13 mouse cellular contexts compared by ENCODE assay signal in genomic region chr1:92348353-92349005, GRCm38 (mm10).
DNase-seq lines count a peak whose midpoint lies in the region; ATAC-seq lines count a peak whose summit lies in the region.
"Had no signal": no experiment of that assay in that cellular context is flagged by ENCODE, and none has a peak within 500 bp of the region (broad histone marks: within the 10 kb centered on the region; RNA-seq: fewer than 3 reads in every experiment).

No protein-coding gene starts in this region.

- no peak overlapping the region for H3K4me2 ChIP-seq in hindbrain, embryonic 11.5 days (replicated peaks; ENCODE audit: low read depth, low read length)
- no peak overlapping the region for H3K4me2 ChIP-seq in forebrain, embryonic 12.5 days
- H3K4me2 ChIP-seq: heart, embryonic 13.5 days; lung, embryonic 15.5 days had no signal

- intact Hi-C loops in gastrocnemius, postnatal 14 days (cut with DNase I; ENCODE audit: low total_unique reads): no loop called here

- 49% methylated on average over 17 of the region's 17 CpGs for WGBS in hindbrain, embryonic 10.5 days
- 47% methylated on average over 17 of the region's 17 CpGs for WGBS in hindbrain, embryonic 11.5 days
- 57% methylated on average over 17 of the region's 17 CpGs for WGBS in forebrain, embryonic 12.5 days

- H3K4me3 ChIP-seq in hindbrain, embryonic 10.5 days: no peak overlapping the region
- no peak overlapping the region for H3K4me3 ChIP-seq in hindbrain, embryonic 11.5 days (ENCODE audit: low read depth, low read length)
- H3K4me3 ChIP-seq in forebrain, embryonic 12.5 days (replicated peaks): no peak overlapping the region
- H3K4me3 ChIP-seq: heart, embryonic 13.5 days; lung, embryonic 15.5 days had no signal

- H3K27me3 ChIP-seq in hindbrain, embryonic 10.5 days (ENCODE audit: insufficient read depth, poor library complexity, severe bottlenecking): no peaks in the 10 kb centered on the region
- no peaks in the 10 kb centered on the region for H3K27me3 ChIP-seq in hindbrain, embryonic 11.5 days (ENCODE audit: control insufficient read depth, insufficient read depth, low read length)
- H3K27me3 ChIP-seq in forebrain, embryonic 12.5 days: no peaks in the 10 kb centered on the region
- H3K27me3 ChIP-seq: heart, embryonic 13.5 days; lung, embryonic 15.5 days had no signal

- H3K4me1 ChIP-seq in hindbrain, embryonic 10.5 days (replicated peaks): peaks cover 17% of the 10 kb centered on the region
- no peaks in the 10 kb centered on the region for H3K4me1 ChIP-seq in hindbrain, embryonic 11.5 days (replicated peaks; ENCODE audit: control insufficient read depth, insufficient read depth, low read length)
- no peaks in the 10 kb centered on the region for H3K4me1 ChIP-seq in forebrain, embryonic 12.5 days
- H3K4me1 ChIP-seq: lung, embryonic 15.5 days had no signal

- no peaks in the 10 kb centered on the region for H3K9me3 ChIP-seq in hindbrain, embryonic 10.5 days
- H3K9me3 ChIP-seq in hindbrain, embryonic 11.5 days (ENCODE audit: control insufficient read depth, low read length): no peaks in the 10 kb centered on the region
- no peaks in the 10 kb centered on the region for H3K9me3 ChIP-seq in forebrain, embryonic 12.5 days
- H3K9me3 ChIP-seq: heart, embryonic 13.5 days; lung, embryonic 15.5 days had no signal

- no peak overlapping the region for H3K9ac ChIP-seq in hindbrain, embryonic 11.5 days (ENCODE audit: low read depth, low read length)
- H3K9ac ChIP-seq in forebrain, embryonic 12.5 days: no peak overlapping the region
- H3K9ac ChIP-seq: heart, embryonic 13.5 days; lung, embryonic 15.5 days had no signal

- H3K27ac ChIP-seq in hindbrain, embryonic 10.5 days: no peak overlapping the region
- no peak overlapping the region for H3K27ac ChIP-seq in hindbrain, embryonic 11.5 days (ENCODE audit: low read depth, low read length)
- no peak overlapping the region for H3K27ac ChIP-seq in forebrain, embryonic 12.5 days
- H3K27ac ChIP-seq: heart, embryonic 13.5 days; hindbrain, postnatal 0 days; lung, embryonic 15.5 days had no signal

- DNase-seq in adrenal gland, adult 2 months: peak; percentile 51
- no peak for DNase-seq in adrenal gland, postnatal 4 days (ENCODE audit: low spot score in 2 of 2)
- DNase-seq in hindbrain, embryonic 10.5 days (ENCODE audit: low spot score): peak; percentile 12
- no peak for DNase-seq in hindbrain, embryonic 11.5 days (ENCODE audit: low spot score)
- DNase-seq in WW6 (ENCODE audit: low read depth, low spot score): peak; percentile 29
- peak; percentile 54 for DNase-seq in gastrocnemius, postnatal 14 days
- no peak for DNase-seq in left cerebral cortex, adult 9 months (ENCODE audit: low spot score in 2 of 2)
- DNase-seq: kidney, postnatal 4 days had no signal

- no peaks in the 10 kb centered on the region for H3K36me3 ChIP-seq in hindbrain, embryonic 10.5 days
- no peaks in the 10 kb centered on the region for H3K36me3 ChIP-seq in hindbrain, embryonic 11.5 days (ENCODE audit: control insufficient read depth, insufficient read depth, low read length)
- H3K36me3 ChIP-seq in forebrain, embryonic 12.5 days (replicated peaks): no peaks in the 10 kb centered on the region
- H3K36me3 ChIP-seq: heart, embryonic 13.5 days; lung, embryonic 15.5 days had no signal

- ATAC-seq in hindbrain, embryonic 11.5 days (ENCODE audit: low FRiP score): no peak
- ATAC-seq in forebrain, embryonic 12.5 days (ENCODE audit: low FRiP score): no peak
- ATAC-seq: forebrain, embryonic 14.5 days; hindbrain, postnatal 0 days had no signal

Comparison
In these comparisons a context has a peak if more than half of its experiments do, and no peak if none do; other contexts are left out.
1. DNase-seq: peak in adrenal gland, adult 2 months (single experiment), hindbrain, embryonic 10.5 days (single experiment), WW6 (single experiment) and gastrocnemius, postnatal 14 days (single experiment); none in adrenal gland, postnatal 4 days (0 of 2), hindbrain, embryonic 11.5 days (single experiment) and left cerebral cortex, adult 9 months (0 of 2).